Mouse (Mus musculus) lung, adult 2 months (tissue): Measurements from ENCODE around the gene Leo1.
"Not testable (repeated sequence)": the region's sequence is repeated elsewhere in the genome, so short reads cannot be mapped to it uniquely, and the experiment has no call there.

Experiments
- CTCF ChIP-seq: fragments of 200-500 bp; IDR thresholded peaks from 2 replicates; pipeline ENCODE4 v1.5.1; 2011; ENCODE audit warnings: mild to moderate bottlenecking, low read length, control low read depth; ENCODE audit not compliant: insufficient read depth
- POLR2A ChIP-seq: fragments of 200-500 bp; IDR thresholded peaks from 2 replicates; pipeline ENCODE4 v1.6.1; 2011; ENCODE audit warnings: low read depth, mild to moderate bottlenecking, control low read depth, low read length, borderline replicate concordance; ENCODE audit errors: extremely low read depth

DNA sequence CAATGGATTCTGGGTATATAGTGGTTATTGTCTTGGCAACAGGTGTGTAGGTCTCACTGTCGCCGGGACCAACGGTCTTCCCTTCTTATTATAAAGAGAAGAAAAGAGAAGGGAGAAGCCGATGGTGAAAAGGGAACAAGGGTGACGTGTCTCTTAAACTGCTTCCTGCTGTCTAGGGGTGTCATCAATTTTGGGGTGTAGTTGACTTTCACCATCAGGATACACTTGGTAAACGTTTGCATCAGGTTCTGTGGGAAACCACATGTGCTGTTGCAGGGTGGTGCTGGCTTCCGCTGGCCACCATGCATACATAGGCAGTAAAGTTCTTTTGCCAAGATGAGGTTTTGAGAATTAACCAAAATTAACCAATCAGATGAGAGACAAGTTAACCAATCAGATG, 46.9 kb downstream of the Leo1 start:
- not testable (repeated sequence) for TF ChIP-seq CTCF, POLR2A
